Mouse (Mus musculus) ES-Bruce4 (cell line): ENCODE data around the gene Fbxl5.

Experiments
- CTCF ChIP-seq: IDR thresholded peaks from one replicate; pipeline ENCODE4 v1.8.1; 2011; ENCODE audit warnings: low read depth, low read length
- POLR2A ChIP-seq: IDR thresholded peaks from one replicate; pipeline ENCODE4 v1.8.1; 2011; ENCODE audit warnings: low read length; ENCODE audit not compliant: insufficient read depth

GRCm38 (mm10) chr5:43842576-43843155 lies 21.2 kb upstream of the Fbxl5 start:
- no peak for TF ChIP-seq CTCF
- TF ChIP-seq POLR2A = no peak
